ENCODE assay signal across 11 mouse cellular contexts in genomic region chr13:37560800-37561199, GRCm38 (mm10).
A peak's percentile ranks its signal among the peaks of the same experiment; 100 is the strongest.
DNase-seq lines count a peak whose midpoint lies in the region; ATAC-seq and TF ChIP-seq lines count a peak whose summit lies in the region.
"Had no signal": no experiment of that assay in that cellular context is flagged by ENCODE, and none has a peak within 500 bp of the region (broad histone marks: within the 10 kb centered on the region; RNA-seq: fewer than 3 reads in every experiment).

No protein-coding gene starts in this region.

- H3K4me1 ChIP-seq in kidney, postnatal 0 days (replicated peaks; ENCODE audit: insufficient read depth, low read length): peaks cover 4% of the 10 kb centered on the region; the same call in 1 of the 2 replicates
- H3K4me1 ChIP-seq in embryonic facial prominence, embryonic 10.5 days: peaks cover 40% of the 10 kb centered on the region
- peaks cover 39% of the 10 kb centered on the region for H3K4me1 ChIP-seq in limb, embryonic 12.5 days (replicated peaks)

- intact Hi-C loops in gastrocnemius, adult 2 months (cut with DNase I): loop anchor here (1.0 to 5.0 kb wide), 2 partner anchors 62 to 117 kb away; no protein-coding TSS in a partner anchor
- intact Hi-C loops in gastrocnemius, postnatal 36 days (cut with DNase I): loop anchor here (5.0 kb wide), 1 partner anchor 117 kb away; no protein-coding TSS in a partner anchor

- H3K36me3 ChIP-seq in kidney, postnatal 0 days (ENCODE audit: insufficient read depth, low read length): no peaks in the 10 kb centered on the region
- H3K36me3 ChIP-seq in embryonic facial prominence, embryonic 10.5 days (replicated peaks): no peaks in the 10 kb centered on the region
- H3K36me3 ChIP-seq in limb, embryonic 12.5 days: no peaks in the 10 kb centered on the region
- H3K36me3 ChIP-seq: embryonic facial prominence, embryonic 12.5 days had no signal

- TF ChIP-seq CTCF in gastrocnemius, adult 2 months (IDR thresholded peaks at IDR 0.05): no peak
- no peak for TF ChIP-seq CTCF in kidney, postnatal 0 days (IDR thresholded peaks at IDR 0.05; ENCODE audit: low read depth)

- peak overlapping the region; percentile 95 for H3K27ac ChIP-seq in gastrocnemius, adult 2 months
- no peak overlapping the region for H3K27ac ChIP-seq in kidney, postnatal 0 days
- H3K27ac ChIP-seq in embryonic facial prominence, embryonic 10.5 days (replicated peaks): peak overlapping the region; percentile 54; the same call in 1 of the 2 replicates
- H3K27ac ChIP-seq in limb, embryonic 12.5 days: peak overlapping the region; percentile 72
- H3K27ac ChIP-seq: embryonic facial prominence, embryonic 12.5 days had no signal

- 0 out of 2 replicates have a peak, but pooled peaks have one; percentile 29 for ATAC-seq in kidney, postnatal 0 days (replicated peaks; ENCODE audit: low FRiP score, low read depth)
- 0 out of 2 replicates have a peak, but pooled peaks have one; percentile 26 for ATAC-seq in limb, embryonic 12.5 days (ENCODE audit: insufficient number of reproducible peaks, insufficient read depth, low FRiP score, low TSS enrichment, low read depth)
- ATAC-seq: activated CD4-positive, CD25-positive, alpha-beta regulatory T cell, adult 4 months had no signal

- H3K9ac ChIP-seq in kidney, postnatal 0 days (ENCODE audit: low read depth, low read length): no peak overlapping the region
- no peak overlapping the region for H3K9ac ChIP-seq in limb, embryonic 12.5 days (replicated peaks)
- H3K9ac ChIP-seq: embryonic facial prominence, embryonic 12.5 days had no signal

- H3K4me2 ChIP-seq in kidney, postnatal 0 days (ENCODE audit: low read length): no peak overlapping the region
- H3K4me2 ChIP-seq in limb, embryonic 12.5 days: peak overlapping the region; percentile 19
- H3K4me2 ChIP-seq: embryonic facial prominence, embryonic 12.5 days; heart, embryonic 11.5 days had no signal

- H3K4me3 ChIP-seq in gastrocnemius, adult 2 months: peak overlapping the region; percentile 41
- H3K4me3 ChIP-seq in kidney, postnatal 0 days (replicated peaks; ENCODE audit: low read depth, low read length): no peak overlapping the region
- no peak overlapping the region for H3K4me3 ChIP-seq in embryonic facial prominence, embryonic 10.5 days
- no peak overlapping the region for H3K4me3 ChIP-seq in limb, embryonic 12.5 days (replicated peaks)
- H3K4me3 ChIP-seq: embryonic facial prominence, embryonic 12.5 days had no signal

- no peaks in the 10 kb centered on the region for H3K9me3 ChIP-seq in kidney, postnatal 0 days (replicated peaks; ENCODE audit: low read length)
- no peaks in the 10 kb centered on the region for H3K9me3 ChIP-seq in embryonic facial prominence, embryonic 10.5 days
- H3K9me3 ChIP-seq in limb, embryonic 12.5 days: no peaks in the 10 kb centered on the region
- H3K9me3 ChIP-seq: embryonic facial prominence, embryonic 12.5 days had no signal

- peak; percentile 60 for DNase-seq in gastrocnemius, adult 2 months
- no peak for DNase-seq in gastrocnemius, postnatal 36 days
- DNase-seq in kidney, postnatal 0 days (ENCODE audit: low spot score): no peak
- DNase-seq in kidney, adult 11 months: no peak
- no peak for DNase-seq in embryonic facial prominence, embryonic 10.5 days (ENCODE audit: low spot score)
- DNase-seq in embryo, embryonic 10 days (ENCODE audit: low spot score): no peak
- DNase-seq in urinary bladder, adult 18-20 months (ENCODE audit: low spot score in 2 of 2): no peak

- H3K27me3 ChIP-seq in kidney, postnatal 0 days (ENCODE audit: insufficient read depth, low read length): no peaks in the 10 kb centered on the region
- H3K27me3 ChIP-seq in embryonic facial prominence, embryonic 10.5 days (replicated peaks; ENCODE audit: low read depth, poor library complexity, severe bottlenecking): no peaks in the 10 kb centered on the region
- H3K27me3 ChIP-seq in limb, embryonic 12.5 days: no peaks in the 10 kb centered on the region
- H3K27me3 ChIP-seq: embryonic facial prominence, embryonic 12.5 days had no signal

- 33% methylated on average over 3 of the region's 3 CpGs for WGBS in kidney, postnatal 0 days
- 58% methylated on average over 3 of the region's 3 CpGs for WGBS in embryonic facial prominence, embryonic 10.5 days
- WGBS in limb, embryonic 12.5 days: 20% methylated on average over 3 of the region's 3 CpGs
